Mouse (Mus musculus) liver, postnatal 0 days (tissue): Measurements from ENCODE around the gene Snx29.

Source experiments
- CTCF ChIP-seq: sonication (generic); IDR thresholded peaks from 2 replicates; pipeline ENCODE4 v1.5.1; 2016; ENCODE audit warnings: antibody characterized with exemption, low read depth
- EP300 ChIP-seq: IDR thresholded peaks from 2 replicates; pipeline ENCODE4 v1.6.1; 2016; ENCODE audit warnings: antibody characterized with exemption, low read depth, mild to moderate bottlenecking

DNA sequence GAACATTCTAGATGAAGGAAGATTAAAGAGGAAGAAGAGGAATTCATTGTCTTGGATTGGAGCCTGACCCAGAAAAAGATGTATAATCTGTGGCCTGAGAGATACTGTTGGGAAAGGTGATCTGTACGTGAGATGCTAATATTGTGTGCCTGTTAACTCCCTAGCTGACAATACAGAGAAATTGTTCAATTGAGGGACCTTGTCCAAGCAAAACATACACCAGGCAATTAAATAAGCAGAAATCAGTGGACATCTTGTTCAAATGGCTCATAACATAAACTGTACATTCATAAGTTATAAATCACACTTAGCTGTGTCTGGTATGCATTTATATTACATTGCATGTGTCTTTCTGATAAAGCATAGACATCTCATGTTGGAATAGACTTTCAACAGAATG, 451.6 kb downstream of the Snx29 start:
- no peak for TF ChIP-seq EP300
- TF ChIP-seq CTCF, result no peak
